Mouse (Mus musculus): ENCODE data around the gene Vgll4.
"Not testable (repeated sequence)": the region's sequence is repeated elsewhere in the genome, so short reads cannot be mapped to it uniquely, and the experiment has no call there.

Gene Vgll4

DNA sequence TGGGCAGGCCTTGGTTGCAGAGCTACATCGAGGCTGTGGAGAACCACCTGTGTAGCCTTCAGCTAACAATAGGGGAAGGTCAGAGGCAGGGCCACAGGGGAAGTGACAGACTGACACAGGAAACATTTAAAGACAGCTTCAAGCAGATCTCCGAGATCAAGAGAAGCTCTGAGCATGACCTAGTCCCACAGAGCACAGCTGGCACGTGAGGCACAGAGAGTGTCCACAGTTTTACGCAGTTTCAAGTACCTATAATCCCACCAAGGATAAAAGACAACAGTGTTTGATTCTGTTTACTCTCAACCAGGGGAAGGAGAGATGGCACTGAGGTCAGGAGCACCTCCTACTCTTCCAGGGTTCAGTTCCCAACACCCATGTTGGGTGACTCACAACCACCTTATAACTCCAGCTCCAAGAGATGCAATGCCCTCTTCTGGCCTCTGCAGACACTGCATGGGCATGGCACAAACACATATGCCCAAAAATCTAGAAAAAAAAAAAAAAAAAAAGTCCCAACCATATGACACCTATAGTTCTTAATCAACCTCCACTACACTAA is 75.2 kb downstream of the Vgll4 start:
- no peak for DNase-seq (ENCODE audit: low read depth, low spot score)

DNA sequence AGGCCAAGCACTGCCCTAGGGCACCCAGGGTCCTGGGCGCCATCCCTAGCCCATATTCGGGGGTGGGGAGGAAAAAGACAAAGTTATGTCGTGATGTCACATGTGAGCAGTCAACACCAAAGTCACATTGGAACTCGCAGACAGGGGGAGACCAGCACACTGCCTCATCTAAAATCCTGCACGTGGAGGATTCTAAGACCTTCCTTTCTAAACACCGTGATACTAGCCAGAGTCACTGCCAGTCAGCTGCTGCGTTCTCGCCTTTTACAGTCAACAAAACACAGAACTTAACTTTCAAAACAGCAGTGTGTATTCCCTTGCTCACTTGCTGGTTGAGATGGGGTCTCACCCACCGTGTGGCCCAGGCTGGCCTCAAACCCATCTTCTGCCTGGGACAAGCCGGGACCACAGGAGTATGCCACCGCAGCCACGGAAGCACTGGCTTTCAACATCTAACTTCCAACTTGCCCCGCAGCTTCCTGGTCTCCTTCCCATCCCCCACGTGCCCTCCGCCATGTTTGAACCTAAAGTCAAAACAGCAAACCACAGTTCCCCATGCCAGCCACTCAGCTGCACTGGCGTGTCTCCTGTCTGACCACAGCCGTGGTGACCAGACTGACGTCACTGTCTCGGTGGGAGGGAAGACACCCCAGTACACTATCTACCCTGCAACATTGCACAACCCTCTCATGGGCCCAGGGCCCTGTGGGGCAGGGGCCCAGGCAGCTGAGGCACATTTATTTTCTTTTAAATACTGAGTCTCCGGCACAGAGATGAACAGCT is 76.2 kb downstream of the Vgll4 start:
- DNase-seq (ENCODE audit: low read depth, low spot score), result no peak

DNA sequence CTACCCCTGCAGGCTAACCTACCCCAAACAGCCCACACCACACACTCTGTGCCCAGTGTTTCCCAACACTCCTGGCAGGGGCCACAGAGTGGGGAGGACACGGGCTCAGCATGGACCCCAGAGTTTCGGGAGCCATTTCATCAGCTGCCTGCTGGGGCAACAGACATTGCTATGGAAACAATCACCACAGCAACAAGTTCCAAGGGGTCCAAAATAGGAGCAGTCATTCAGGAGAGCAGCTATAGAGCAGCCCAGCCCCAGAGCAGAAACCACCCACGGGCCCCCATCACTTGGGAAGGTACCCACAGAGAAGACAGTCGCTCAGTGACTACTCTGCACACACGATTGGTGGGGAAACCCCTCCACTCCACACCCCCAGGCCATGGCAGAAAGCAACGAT is 77.4 kb downstream of the Vgll4 start:
- no peak for DNase-seq (ENCODE audit: low read depth, low spot score)

DNA sequence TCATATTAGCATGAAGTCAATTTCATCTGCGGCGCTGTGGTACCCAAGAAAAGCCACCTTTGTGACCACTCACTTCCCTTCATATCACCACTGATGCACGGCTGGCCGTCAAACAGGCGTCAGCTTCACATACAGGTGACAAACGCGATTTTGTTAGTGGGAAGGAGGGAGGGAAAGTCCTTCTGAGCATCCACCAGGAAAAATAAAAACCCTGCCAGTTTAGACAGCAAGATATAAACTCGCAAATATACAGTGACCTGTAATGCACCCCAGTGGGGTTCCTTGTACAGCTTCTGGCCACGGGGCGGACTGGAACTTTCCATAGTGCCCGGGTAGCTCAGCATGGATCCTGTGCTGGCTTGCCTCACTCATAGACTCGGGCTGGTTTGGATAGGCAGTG is 78.0 kb downstream of the Vgll4 start:
- no peak for DNase-seq (ENCODE audit: low read depth, low spot score)

DNA sequence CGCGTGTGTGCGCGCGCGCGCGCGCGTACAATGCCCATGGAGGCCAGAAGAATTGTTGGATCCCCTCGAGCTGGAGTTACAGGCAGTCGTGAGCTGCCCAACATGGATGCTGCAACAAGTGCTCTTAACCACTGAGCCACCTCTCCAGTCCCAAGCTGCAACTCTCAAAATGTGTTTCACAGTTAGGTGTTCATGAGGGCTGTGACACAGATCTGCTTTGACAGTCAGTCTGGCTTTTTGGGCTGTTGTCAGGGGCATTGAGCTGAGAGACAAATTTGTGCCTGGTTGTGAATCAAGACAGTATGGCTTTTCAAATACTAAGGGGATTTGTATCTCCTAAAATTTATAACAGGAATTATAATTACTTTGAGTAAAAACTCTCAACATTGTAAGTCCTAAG is 78.5 kb downstream of the Vgll4 start:
- no peak for DNase-seq (ENCODE audit: low read depth, low spot score)

DNA sequence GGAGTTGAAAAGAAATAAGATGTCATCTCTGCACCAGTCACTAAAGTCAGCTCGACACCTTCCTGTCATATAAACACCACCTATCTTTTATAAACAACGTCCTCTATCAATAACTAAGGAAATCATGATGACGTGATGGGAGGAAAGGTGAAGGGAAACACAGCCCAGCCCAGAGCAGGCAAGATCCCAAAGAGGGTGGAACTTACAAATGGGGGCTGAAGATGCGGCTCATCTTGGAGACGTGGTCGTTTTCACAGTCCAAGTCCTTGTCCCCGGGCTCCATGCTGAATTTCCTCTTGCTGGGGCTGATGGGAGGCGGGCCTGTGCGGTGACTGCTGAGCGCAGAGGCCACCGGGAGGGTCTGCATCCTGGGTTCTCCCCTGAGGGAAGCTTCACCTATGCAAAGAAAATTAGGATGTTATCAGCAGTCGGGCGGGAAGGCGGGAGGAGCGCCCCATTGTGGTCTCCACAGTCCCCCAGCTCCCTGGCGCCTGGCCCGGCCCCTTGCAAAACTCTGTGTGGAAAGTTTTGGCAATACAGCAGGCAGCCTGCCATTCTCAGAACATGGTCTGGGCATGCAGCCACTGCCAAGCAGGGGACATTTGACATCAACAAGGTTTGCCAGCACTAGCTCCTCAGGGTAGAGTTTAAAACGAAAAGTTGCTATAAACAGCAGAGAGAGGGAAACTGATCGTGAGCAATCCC is 79.2 kb downstream of the Vgll4 start:
- DNase-seq (ENCODE audit: low read depth, low spot score), result no peak

DNA sequence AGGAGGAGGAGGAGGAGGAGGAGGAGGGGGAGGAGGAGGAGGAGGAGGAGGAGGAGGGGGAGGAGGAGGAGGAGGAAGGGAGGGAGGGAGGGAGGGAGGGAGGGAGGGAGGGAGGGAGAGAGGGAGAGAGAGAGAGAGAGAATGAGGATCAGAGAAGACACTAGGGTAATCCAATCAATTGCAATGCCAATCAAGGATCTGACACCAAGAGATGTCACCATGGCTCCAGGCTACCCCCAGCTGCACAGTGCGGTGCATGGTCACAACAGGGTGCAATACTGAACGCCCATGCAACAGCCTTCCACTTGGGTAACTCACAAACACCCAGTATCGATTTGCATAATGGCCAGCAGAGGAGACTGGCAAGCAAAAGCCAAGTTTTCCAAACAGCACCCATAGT is 79.8 kb downstream of the Vgll4 start:
- not testable (repeated sequence) for DNase-seq (ENCODE audit: low read depth, low spot score)

DNA sequence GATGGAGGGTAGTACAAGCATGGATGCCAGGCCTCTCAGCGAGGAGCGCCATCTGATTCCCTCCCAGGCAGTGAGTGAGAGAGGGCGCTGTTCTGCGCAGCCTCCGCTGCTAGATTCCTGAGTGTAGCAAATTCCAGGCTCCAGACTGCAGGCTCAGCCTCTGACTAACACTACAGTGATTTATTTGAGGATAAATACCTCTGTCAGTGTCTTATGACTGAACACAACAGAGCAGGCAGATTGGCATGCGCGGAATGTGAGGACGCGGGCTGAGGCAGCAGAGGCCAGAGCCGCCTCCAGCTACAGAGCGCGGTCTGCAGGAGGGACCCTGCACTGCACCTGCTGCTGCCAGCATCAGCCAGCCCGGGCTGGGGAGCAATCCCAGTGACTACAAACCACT is 80.9 kb downstream of the Vgll4 start:
- DNase-seq (ENCODE audit: low read depth, low spot score), result peak; percentile 84

DNA sequence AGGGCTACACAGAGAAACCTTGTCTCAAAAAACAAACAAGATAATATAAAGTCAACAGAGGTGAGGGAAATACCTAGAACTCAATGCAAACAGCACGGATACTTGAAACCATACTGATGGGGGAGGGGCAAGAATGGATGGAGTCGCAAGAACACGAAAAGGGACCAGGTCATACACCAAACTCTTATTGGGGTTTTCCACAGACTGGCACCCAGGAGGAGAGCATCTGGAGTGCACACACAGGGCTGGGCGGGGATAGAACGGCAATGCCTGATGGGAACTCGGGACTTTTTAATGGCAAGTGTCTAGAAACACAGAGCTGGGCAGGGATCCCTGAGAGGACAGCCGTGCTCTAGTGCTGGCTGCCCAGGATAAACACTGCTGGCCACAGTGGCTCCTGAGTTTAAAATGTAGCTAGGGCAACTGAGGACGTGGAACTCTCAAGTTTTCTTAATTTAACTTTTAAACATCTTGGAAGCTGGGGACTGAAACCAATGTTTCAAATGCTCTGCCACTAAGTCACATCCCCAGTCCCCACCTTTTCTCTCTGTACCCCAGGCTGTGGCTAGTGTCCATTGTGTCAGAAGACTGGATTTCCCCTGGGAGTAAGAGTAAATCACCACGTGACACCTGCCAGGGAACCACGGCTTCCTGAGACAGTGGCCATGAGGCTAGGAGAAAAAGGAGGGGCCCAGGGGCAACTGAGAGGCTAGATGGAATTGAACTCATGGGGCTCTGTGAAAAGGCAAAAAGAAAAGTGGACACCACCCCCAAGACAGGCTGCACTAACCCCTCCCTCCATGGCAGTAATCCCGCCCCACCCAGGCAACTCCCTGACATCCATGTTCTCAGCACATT is 83.1 kb downstream of the Vgll4 start:
- DNase-seq (ENCODE audit: low read depth, low spot score), result no peak

DNA sequence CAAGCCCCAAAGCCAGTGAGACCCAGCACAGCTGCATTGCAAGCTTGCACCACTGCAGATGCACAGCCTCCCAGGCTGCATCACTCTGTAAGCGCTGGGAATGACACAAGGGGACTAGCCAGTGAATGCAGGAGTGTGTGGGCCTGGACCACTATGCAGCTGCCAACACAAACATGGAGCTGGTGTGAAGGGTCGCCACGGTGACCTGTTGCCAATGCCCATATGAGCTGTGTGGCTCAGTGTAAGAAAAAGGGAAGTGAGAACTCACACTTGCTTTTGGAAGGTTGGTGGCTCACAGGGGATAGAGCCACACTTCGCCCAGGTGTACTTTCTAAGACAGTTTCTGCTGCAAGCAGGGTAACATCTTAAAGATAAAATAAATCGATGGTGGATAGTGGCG is 83.8 kb downstream of the Vgll4 start:
- DNase-seq (ENCODE audit: low read depth, low spot score), result no peak

DNA sequence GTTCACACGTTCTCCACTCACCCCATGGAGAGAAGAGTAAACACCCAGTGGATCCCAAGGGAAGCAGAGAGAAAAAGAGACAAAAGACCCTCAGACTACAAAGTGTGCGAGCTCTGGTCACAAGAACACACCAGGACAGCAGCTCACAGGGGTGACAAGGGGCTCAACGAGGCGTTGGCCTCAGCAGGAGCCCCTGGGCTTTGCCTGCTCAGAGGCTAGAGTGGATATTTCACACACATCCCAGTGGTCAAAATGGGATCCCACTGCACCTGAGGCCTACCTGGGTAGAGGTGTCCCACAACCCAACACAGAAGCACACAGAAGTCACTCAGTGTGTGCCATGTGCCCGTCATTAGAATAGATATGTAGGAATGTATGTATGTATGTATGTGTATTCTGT is 84.7 kb downstream of the Vgll4 start:
- no peak for DNase-seq (ENCODE audit: low read depth, low spot score)

DNA sequence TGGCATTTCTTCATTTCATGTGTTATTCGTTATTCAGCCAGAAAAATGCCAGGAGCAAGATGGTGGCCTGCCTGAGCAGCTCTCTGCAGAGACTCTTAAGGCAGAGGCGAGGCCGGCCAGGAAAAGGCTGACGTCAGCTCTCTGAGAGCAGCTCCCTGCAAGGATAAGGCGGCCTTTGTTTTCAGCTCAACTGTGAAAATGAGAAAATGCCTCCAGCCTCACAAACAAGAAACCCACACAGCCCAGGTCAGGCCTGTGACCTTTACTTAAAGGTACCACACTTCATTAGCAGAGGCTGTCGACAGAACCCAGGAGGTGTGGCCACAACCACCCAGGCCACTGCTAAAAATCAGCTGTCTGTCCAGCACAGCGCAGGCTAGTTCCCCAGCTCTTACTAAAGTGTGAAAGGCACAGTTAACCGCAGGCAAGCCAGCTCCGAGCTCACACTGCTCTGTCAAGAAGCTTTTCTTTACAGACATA is 86.5 kb downstream of the Vgll4 start:
- DNase-seq (ENCODE audit: low read depth, low spot score), result no peak

DNA sequence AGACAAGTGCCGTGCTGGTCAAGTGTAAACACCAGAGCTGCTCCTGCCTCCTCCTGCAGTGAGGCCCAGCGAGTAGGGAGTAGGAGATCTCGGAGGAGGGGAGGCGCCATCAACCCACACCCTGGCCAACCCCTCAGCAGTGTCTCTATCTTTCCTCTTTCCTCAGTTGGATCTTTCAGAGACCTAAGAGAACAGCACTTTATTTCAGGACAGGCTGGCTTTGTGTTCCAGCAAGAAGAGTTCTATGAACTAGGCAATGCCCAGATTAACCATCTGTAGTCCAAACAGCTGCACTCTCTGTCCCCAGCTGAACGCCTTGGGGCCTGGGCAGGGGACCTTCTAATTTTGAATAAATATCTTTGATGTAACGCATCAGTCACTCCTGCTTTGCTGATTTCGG is 87.1 kb downstream of the Vgll4 start:
- DNase-seq (ENCODE audit: low read depth, low spot score), result no peak

DNA sequence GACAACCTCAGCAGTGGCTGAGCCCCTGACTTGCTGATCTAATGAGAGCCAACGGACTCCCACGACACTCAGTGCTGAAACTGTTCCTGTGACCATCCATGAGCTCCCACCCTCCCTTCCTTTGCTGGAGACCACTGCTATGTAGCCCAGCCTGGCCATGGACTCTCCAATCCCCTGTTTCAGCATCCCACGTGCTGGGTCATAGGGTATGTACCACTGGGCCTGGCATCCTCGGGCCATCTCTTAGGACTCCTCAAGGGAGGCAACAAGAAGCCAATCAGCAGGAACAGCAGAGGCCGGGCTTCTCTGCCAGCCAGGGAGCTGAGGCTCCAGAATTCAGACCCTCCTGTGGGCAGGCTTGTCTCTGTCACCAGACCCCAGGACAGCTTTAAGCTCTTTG is 87.6 kb downstream of the Vgll4 start:
- DNase-seq (ENCODE audit: low read depth, low spot score), result no peak

DNA sequence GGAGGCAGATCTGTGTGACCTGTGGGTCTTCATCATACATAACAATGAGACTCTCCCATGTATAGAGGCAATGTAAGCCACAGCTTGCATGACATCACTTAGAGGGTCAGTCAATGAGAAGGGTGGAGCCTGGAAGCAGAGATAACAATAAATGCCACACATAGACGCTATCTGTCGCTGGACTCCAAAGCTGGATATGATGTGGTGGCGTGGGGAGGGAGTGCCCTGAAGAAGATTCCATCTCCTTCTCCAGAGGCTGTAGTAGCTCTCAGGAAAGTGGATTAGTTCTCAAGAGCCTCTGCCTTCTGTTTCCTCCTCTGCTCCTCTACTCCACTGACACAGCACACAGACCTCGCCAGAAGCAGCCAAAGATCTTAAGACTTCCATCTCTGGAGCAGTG is 89.0 kb downstream of the Vgll4 start:
- DNase-seq (ENCODE audit: low read depth, low spot score), result no peak

DNA sequence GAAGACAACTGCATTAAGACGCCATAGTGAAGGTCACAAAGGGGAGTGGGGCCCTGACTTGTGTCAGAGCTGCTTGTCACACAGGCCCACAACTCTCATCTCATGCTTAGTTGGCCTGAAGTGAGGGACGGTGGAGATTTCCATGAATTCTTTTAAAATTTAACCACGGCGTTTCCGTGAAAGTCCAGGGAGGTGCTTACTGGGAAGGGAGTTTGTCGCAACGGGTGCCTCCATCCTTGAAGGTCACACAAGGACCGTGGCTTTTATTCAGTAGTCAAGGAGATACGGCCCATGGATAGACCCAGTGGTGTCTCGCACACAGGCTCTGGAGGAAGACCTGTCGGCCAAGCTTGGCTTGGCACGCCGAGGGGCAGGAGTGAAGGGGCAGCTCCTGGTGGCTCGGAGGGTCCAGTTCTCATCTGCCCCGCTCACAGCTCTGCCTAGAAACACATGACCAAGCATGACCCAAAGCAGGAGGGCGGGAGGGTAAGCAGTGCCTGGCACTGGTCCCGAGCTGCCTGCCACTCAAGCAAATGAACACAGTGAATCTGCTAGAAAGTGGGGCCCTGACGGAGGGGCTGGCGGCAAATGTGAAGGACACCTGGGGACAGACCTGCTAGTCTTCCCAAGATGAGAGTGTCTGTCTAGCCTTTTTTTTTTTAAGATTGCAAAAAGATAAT is 90.8 kb downstream of the Vgll4 start:
- no peak for DNase-seq (ENCODE audit: low read depth, low spot score)

DNA sequence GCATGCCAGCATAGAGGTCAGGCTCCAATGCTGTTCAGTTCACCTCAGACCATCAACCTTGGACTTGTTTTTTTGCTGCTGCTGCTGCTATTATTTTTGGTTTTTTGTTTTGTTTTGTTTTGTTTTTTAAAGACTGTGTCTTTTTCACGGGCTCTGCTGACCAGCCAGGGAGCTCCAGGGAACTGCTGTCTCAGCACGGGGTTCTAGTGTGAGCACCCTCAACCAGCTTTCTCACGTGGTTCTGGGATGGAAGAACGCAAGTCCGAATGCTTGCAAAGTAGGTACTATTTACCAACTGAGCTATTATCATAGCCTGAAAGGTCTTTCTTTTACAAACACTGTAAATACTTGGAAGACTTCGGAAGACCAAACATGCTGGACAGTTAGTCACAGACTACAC is 93.2 kb downstream of the Vgll4 start:
- no peak for DNase-seq (ENCODE audit: low read depth, low spot score)

DNA sequence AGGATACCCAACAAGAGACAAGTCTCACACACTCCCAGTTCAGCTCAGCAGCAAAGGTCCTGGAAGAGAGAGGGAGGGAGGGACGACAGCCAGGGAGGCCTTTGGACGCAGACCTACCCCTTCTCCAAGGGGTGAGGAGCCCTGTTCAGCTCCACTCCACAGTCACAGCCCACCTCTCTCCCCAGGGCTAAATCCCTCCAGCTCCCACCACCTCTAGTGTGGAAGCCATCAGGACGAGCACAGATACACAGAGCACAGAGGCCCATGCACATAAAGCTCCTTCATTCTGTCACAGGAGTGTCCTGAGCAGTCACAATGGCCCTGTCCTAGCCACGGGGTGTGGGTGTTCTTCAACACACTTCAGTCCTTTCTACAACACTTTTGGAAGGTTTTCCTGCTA is 93.8 kb downstream of the Vgll4 start:
- DNase-seq (ENCODE audit: low read depth, low spot score), result no peak

DNA sequence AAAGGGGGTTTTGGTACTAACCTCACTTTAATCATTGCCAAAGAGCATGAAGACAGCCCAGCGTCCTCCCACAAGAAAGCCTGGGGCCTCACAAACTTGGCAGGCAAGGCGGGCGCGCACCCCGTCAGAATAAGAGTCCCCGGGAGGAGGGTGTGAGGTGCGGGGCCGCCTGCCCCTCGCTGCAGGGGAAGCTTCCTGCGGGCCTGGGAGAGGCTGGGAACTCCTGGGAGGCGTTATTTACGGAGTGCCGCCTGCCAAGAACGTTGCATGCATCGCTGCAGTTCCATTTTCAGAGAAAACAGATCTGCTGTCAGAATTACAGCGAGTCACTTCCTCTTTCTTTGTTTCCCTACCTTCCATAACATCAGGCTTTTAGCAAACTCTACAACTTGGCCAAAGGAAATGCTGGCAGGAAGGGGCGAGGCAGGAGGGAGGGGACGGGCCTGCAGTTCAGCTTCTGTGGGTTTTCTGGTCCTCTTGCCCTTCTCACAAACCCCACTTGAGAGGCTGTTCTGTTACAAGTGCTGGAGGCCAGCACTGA is 94.7 kb downstream of the Vgll4 start:
- peak; percentile 64 for DNase-seq (ENCODE audit: low read depth, low spot score)

DNA sequence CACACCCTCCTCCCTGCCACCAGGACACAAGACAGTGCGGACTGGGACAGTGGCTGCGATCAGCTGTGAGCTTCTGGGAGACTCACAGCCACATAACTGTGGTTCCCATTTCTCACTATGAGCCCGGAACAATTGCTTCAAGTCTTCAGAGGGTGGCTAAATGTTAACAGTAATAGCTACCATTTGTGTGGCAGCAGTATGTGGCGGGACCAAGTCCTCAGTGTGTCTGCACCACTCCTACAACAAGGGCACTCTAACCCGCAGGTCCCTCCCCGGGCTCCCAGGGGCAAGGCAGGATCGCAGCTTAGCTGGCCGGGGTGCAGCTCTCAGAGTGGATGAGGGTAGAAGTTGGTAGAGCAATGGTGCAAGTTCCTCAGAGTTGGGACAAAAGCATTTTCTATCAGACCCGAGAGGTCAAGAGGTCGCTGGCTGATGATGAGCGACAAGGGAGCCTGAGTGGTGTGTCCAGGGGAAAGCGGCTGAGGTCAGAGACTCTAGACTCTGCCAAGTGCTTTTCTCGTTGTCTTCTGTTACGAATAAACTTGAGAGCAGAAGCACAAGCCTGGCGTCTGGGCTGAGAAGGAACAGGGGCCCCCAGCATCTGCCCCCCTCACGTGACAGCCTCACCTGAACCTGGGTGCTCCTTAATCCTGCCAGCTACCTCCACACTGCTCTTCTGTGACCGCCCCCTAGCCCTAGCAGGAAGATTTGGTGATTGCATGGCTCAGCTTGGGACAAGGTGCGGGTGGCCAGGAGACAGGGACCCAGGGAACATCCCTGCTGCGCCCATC is 95.5 kb downstream of the Vgll4 start:
- no peak for DNase-seq (ENCODE audit: low read depth, low spot score)

DNA sequence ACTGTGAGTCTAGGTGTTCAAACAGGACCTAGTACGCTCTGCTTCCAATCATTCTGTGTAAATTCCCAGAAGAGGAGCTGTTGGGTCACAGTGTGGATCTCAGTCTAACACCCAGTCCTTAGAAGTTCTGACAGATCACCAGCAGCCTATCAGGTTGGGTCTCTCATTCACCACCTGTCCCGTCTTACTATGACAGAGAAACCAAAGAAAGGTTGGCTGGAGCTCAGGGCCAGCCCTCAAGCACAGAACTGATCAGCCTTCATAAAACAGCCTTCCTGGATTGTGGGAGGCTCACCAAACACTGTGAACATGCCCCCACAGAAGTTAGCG is 96.0 kb downstream of the Vgll4 start:
- no peak for DNase-seq (ENCODE audit: low read depth, low spot score)
